Mouse (Mus musculus): ENCODE results near the gene Cmpk2. TPM values are rescaled to one million over a fixed set of nuclear protein-coding genes. Genes with fewer than 3 reads are reported as not detected.
A peak's percentile ranks its signal among the peaks of the same experiment; 100 is the strongest.

The Cmpk2 gene
- polyA plus RNA-seq, 2 experiments, result 4.5 to 10.2 TPM

GRCm38 (mm10) chr12:26465600-26465999 lies 3.4 kb upstream of the Cmpk2 start:
- Histone ChIP-seq H3K9ac (replicated peaks) (no peak overlapping the region), H3K36me3 (replicated peaks; ENCODE audit: control insufficient read depth, insufficient read depth, low read depth) (no peaks in the 10 kb centered on the region), H3K27ac (no peak overlapping the region), H3K4me2 (ENCODE audit: low read depth) (no peak overlapping the region), H3K9me3 (ENCODE audit: control insufficient read depth, low read length) (no peaks in the 10 kb centered on the region), H3K27me3 (ENCODE audit: control insufficient read depth, insufficient read depth, low read length) (no peaks in the 10 kb centered on the region), H3K4me1 (replicated peaks; ENCODE audit: control insufficient read depth in 2 of 2, insufficient read depth in 2 of 2, low read length in 1 of 2) (peaks cover 3 to 8% of the 10 kb centered on the region in 2 experiments), H3K4me3 (ENCODE audit: insufficient read depth in 1 of 2, low read depth in 2 of 2, low read length in 2 of 2) (no peak overlapping the region)
- no peak for ATAC-seq (ENCODE audit: insufficient read depth)
- TF ChIP-seq CTCF (IDR thresholded peaks at IDR 0.05; ENCODE audit: low read depth) (no peak), EP300 (IDR thresholded peaks at IDR 0.05; ENCODE audit: low read depth) (no peak)
- no peak for DNase-seq (ENCODE audit: low read depth in 3 of 3, low spot score in 3 of 3)
- WGBS (ENCODE audit: insufficient replicate concordance), result 60% methylated on average over 5 of the region's 5 CpGs

GRCm38 (mm10) chr12:26470042-26470409 lies 1.0 kb downstream of the Cmpk2 start:
- H3K27me3 ChIP-seq (ENCODE audit: control insufficient read depth, insufficient read depth, low read length), result no peaks in the 10 kb centered on the region
- peak overlapping the region; percentile 13 for H3K27ac ChIP-seq
- peak overlapping the region; percentile 84 to 90 for H3K4me3 ChIP-seq (ENCODE audit: insufficient read depth in 1 of 2, low read depth in 2 of 2, low read length in 2 of 2)
- WGBS (ENCODE audit: insufficient replicate concordance), result 19% methylated on average over 6 of the region's 6 CpGs
- ATAC-seq (ENCODE audit: insufficient read depth) (no peak), DNase-seq (ENCODE audit: low read depth in 3 of 3, low spot score in 3 of 3) (no peak)
- peak overlapping the region; percentile 82 for H3K9ac ChIP-seq (replicated peaks)
- H3K4me2 ChIP-seq (ENCODE audit: low read depth), result peak overlapping the region; percentile 96
- TF ChIP-seq EP300 (IDR thresholded peaks at IDR 0.05; ENCODE audit: low read depth) (no peak), CTCF (IDR thresholded peaks at IDR 0.05; ENCODE audit: low read depth) (no peak)
- H3K9me3 ChIP-seq (ENCODE audit: control insufficient read depth, low read length), result no peaks in the 10 kb centered on the region
- no peaks in the 10 kb centered on the region; the same call in none of the 2 replicates for H3K36me3 ChIP-seq (replicated peaks; ENCODE audit: control insufficient read depth, insufficient read depth, low read depth)
- peaks cover 40 to 45% of the 10 kb centered on the region in 2 experiments for H3K4me1 ChIP-seq (replicated peaks; ENCODE audit: control insufficient read depth in 2 of 2, insufficient read depth in 2 of 2, low read length in 1 of 2)

- DNase-seq (ENCODE audit: low read depth in 3 of 3, low spot score in 3 of 3), result no peak
- Histone ChIP-seq H3K9me3 (ENCODE audit: control insufficient read depth, low read length) (no peaks in the 10 kb centered on the region), H3K36me3 (replicated peaks; ENCODE audit: control insufficient read depth, insufficient read depth, low read depth) (no peaks in the 10 kb centered on the region; the same call in none of the 2 replicates), H3K27me3 (ENCODE audit: control insufficient read depth, insufficient read depth, low read length) (no peaks in the 10 kb centered on the region), H3K27ac (peak overlapping the region; percentile 95), H3K4me2 (ENCODE audit: low read depth) (peak overlapping the region; percentile 96), H3K4me3 (ENCODE audit: insufficient read depth in 1 of 2, low read depth in 2 of 2, low read length in 2 of 2) (peak overlapping the region; percentile 39 to 84; a peak in 3 of 4 replicates), H3K9ac (replicated peaks) (0 out of 2 replicates have a peak overlapping the region, but pooled peaks have one; percentile 3), H3K4me1 (replicated peaks; ENCODE audit: control insufficient read depth in 2 of 2, insufficient read depth in 2 of 2, low read length in 1 of 2) (peaks cover 40 to 45% of the 10 kb centered on the region in 2 experiments)
- no peak for TF ChIP-seq EP300 (IDR thresholded peaks at IDR 0.05; ENCODE audit: low read depth)
- no peak for TF ChIP-seq CTCF (IDR thresholded peaks at IDR 0.05; ENCODE audit: low read depth)
- ATAC-seq (ENCODE audit: insufficient read depth), result no peak
- WGBS (ENCODE audit: insufficient replicate concordance), result 62% methylated on average over 3 of the region's 3 CpGs
Observed at GRCm38 (mm10) chr12:26471376-26471775, 2.4 kb downstream of the Cmpk2 start.

GRCm38 (mm10) chr12:26472770-26473481 lies 3.9 kb downstream of the Cmpk2 start:
- 17% methylated on average over 3 of the region's 3 CpGs for WGBS (ENCODE audit: insufficient replicate concordance)
- peaks cover 40 to 56% of the 10 kb centered on the region in 2 experiments for H3K4me1 ChIP-seq (replicated peaks; ENCODE audit: control insufficient read depth in 2 of 2, insufficient read depth in 2 of 2, low read length in 1 of 2)
- peak; percentile 93 for ATAC-seq (ENCODE audit: insufficient read depth)

GRCm38 (mm10) chr12:26473746-26474145 lies 4.7 kb downstream of the Cmpk2 start:
- WGBS (ENCODE audit: insufficient replicate concordance), result 64% methylated on average over 6 of the region's 6 CpGs
- peak overlapping the region; percentile 95 for H3K27ac ChIP-seq
- peak overlapping the region in 1 of 2 experiments; percentile 25; a peak in 1 of 4 replicates for H3K4me3 ChIP-seq (ENCODE audit: insufficient read depth in 1 of 2, low read depth in 2 of 2, low read length in 2 of 2)
- no peaks in the 10 kb centered on the region; the same call in none of the 2 replicates for H3K36me3 ChIP-seq (replicated peaks; ENCODE audit: control insufficient read depth, insufficient read depth, low read depth)
- TF ChIP-seq EP300 (IDR thresholded peaks at IDR 0.05; ENCODE audit: low read depth), result no peak
- no peak for TF ChIP-seq CTCF (IDR thresholded peaks at IDR 0.05; ENCODE audit: low read depth)
- H3K27me3 ChIP-seq (ENCODE audit: control insufficient read depth, insufficient read depth, low read length), result no peaks in the 10 kb centered on the region
- peaks cover 40 to 56% of the 10 kb centered on the region in 2 experiments for H3K4me1 ChIP-seq (replicated peaks; ENCODE audit: control insufficient read depth in 2 of 2, insufficient read depth in 2 of 2, low read length in 1 of 2)
- H3K9me3 ChIP-seq (ENCODE audit: control insufficient read depth, low read length), result no peaks in the 10 kb centered on the region
- no peak for ATAC-seq (ENCODE audit: insufficient read depth)
- no peak for DNase-seq (ENCODE audit: low read depth in 3 of 3, low spot score in 3 of 3)
- H3K9ac ChIP-seq (replicated peaks), result peak overlapping the region; percentile 58
- H3K4me2 ChIP-seq (ENCODE audit: low read depth), result peak overlapping the region; percentile 96

More at GRCm38 (mm10) chr12:26472770-26473481, 3.9 kb downstream of the Cmpk2 start:
- peak; percentile 79 to 84 (median 83) for DNase-seq (ENCODE audit: low read depth in 3 of 3, low spot score in 3 of 3)
- Histone ChIP-seq H3K27me3 (ENCODE audit: control insufficient read depth, insufficient read depth, low read length) (no peaks in the 10 kb centered on the region), H3K4me3 (ENCODE audit: insufficient read depth in 1 of 2, low read depth in 2 of 2, low read length in 2 of 2) (peak overlapping the region in 1 of 2 experiments; percentile 25; a peak in 2 of 4 replicates), H3K4me2 (ENCODE audit: low read depth) (peak overlapping the region; percentile 96), H3K27ac (peak overlapping the region; percentile 95), H3K36me3 (replicated peaks; ENCODE audit: control insufficient read depth, insufficient read depth, low read depth) (no peaks in the 10 kb centered on the region; the same call in none of the 2 replicates), H3K9me3 (ENCODE audit: control insufficient read depth, low read length) (no peaks in the 10 kb centered on the region), H3K9ac (replicated peaks) (peak overlapping the region; percentile 58)
- TF ChIP-seq CTCF (IDR thresholded peaks at IDR 0.05; ENCODE audit: low read depth), result no peak
- peak; percentile 99 for TF ChIP-seq EP300 (IDR thresholded peaks at IDR 0.05; ENCODE audit: low read depth)

Measured in liver, embryonic 14.5 days (tissue).